Mouse (Mus musculus) hindbrain, embryonic 12.5 days (tissue): Measurements from ENCODE around the gene Nop14. TPM values are rescaled to one million over a fixed set of nuclear protein-coding genes. Genes with fewer than 3 reads are reported as not detected.
"Not testable (repeated sequence)": the region's sequence is repeated elsewhere in the genome, so short reads cannot be mapped to it uniquely, and the experiment has no call there.

Source experiments
- ATAC-seq: fragments of 200-750 bp; cut with Nextera tagmentation; 2 replicates; pipeline ENCODE4 v1.8.0; 2017; ENCODE audit warnings: moderate TSS enrichment; ENCODE audit not compliant: low FRiP score
- H3K27ac ChIP-seq: fragments of 300-500 bp; sonication (generic); 2 replicates; pipeline ENCODE4 v1.5.1; 2016; ENCODE audit warnings: mild to moderate bottlenecking
- H3K27me3 ChIP-seq: fragments of 300-500 bp; sonication (generic); 2 replicates; pipeline ENCODE4 v1.6.1; 2016; ENCODE audit warnings: mild to moderate bottlenecking
- H3K36me3 ChIP-seq: fragments of 300-500 bp; sonication (generic); 2 replicates; pipeline ENCODE4 v1.6.1; 2016; ENCODE audit warnings: mild to moderate bottlenecking
- H3K4me1 ChIP-seq: fragments of 300-500 bp; sonication (generic); 2 replicates; pipeline ENCODE4 v1.6.1; 2016
- H3K4me2 ChIP-seq: fragments of 300-500 bp; sonication (generic); replicated peaks from 2 replicates; pipeline ENCODE4 v1.6.1; 2016; ENCODE audit warnings: mild to moderate bottlenecking
- H3K4me3 ChIP-seq: fragments of 300-500 bp; sonication (generic); 2 replicates; pipeline ENCODE4 v1.5.1; 2016; ENCODE audit warnings: mild to moderate bottlenecking
- H3K9ac ChIP-seq: fragments of 300-500 bp; sonication (generic); 2 replicates; pipeline ENCODE4 v1.6.1; 2016; ENCODE audit warnings: mild to moderate bottlenecking, moderate library complexity
- H3K9me3 ChIP-seq: fragments of 300-500 bp; sonication (generic); replicated peaks from 2 replicates; pipeline ENCODE4 v1.6.1; 2016; ENCODE audit warnings: mild to moderate bottlenecking
- WGBS: fragments of 180-500 bp; shearing (Covaris S2); methylation state at CpG from one replicate; pipeline ENCODE4 v1.1.7; 2016; 5-methylcytosine and 5-hydroxymethylcytosine counted together
- polyA plus RNA-seq: library from polyadenylated mRNA; unstranded; fragments of >200 nt; fragmentation: Nextera tagmentation; extraction: Ambion mirVana; gene quantifications from 2 replicates; pipeline ENCODE4 v1.2.1, GENCODE M21; 2016

Gene Nop14
- polyA plus RNA-seq, 1 experiment from 2014 or later, result 25.1 TPM

GRCm38 (mm10) chr5:34607100-34607880, 52.7 kb downstream of the Nop14 start:
- Histone ChIP-seq H3K36me3 (peaks cover 58% of the 10 kb centered on the region), H3K9me3 (no peaks in the 10 kb centered on the region)

GRCm38 (mm10) chr5:34604576-34604975, 55.4 kb downstream of the Nop14 start:
- Histone ChIP-seq H3K9me3 (no peaks in the 10 kb centered on the region), H3K4me2 (no peak overlapping the region), H3K27ac (no peak overlapping the region), H3K4me1 (no peaks in the 10 kb centered on the region), H3K27me3 (no peaks in the 10 kb centered on the region), H3K4me3 (no peak overlapping the region), H3K9ac (no peak overlapping the region), H3K36me3 (peaks cover 54% of the 10 kb centered on the region)
- WGBS, result 96% methylated on average over 5 of the region's 5 CpGs
- no peak for ATAC-seq

More at GRCm38 (mm10) chr5:34607100-34607880, 52.7 kb downstream of the Nop14 start:
- Histone ChIP-seq H3K27ac (no peak overlapping the region), H3K4me3 (no peak overlapping the region), H3K27me3 (no peaks in the 10 kb centered on the region), H3K4me2 (no peak overlapping the region), H3K4me1 (no peaks in the 10 kb centered on the region), H3K9ac (no peak overlapping the region)
- WGBS, result 92% methylated on average over 8 of the region's 8 CpGs
- no peak for ATAC-seq

- Histone ChIP-seq H3K4me3 (no peak overlapping the region), H3K4me2 (no peak overlapping the region), H3K27ac (no peak overlapping the region), H3K4me1 (peaks cover 15% of the 10 kb centered on the region), H3K9ac (no peak overlapping the region), H3K27me3 (no peaks in the 10 kb centered on the region), H3K9me3 (no peaks in the 10 kb centered on the region), H3K36me3 (peaks cover 13% of the 10 kb centered on the region; the same call in 1 of the 2 replicates)
- ATAC-seq, result no peak
- WGBS, result 95% methylated on average over 9 of the region's 9 CpGs
Measured at GRCm38 (mm10) chr5:34593202-34593727, 66.7 kb downstream of the Nop14 start.

GRCm38 (mm10) chr5:34592666-34593065, 67.3 kb downstream of the Nop14 start:
- Histone ChIP-seq H3K9ac (no peak overlapping the region), H3K27me3 (no peaks in the 10 kb centered on the region), H3K4me3 (no peak overlapping the region), H3K27ac (no peak overlapping the region), H3K4me2 (no peak overlapping the region), H3K36me3 (peaks cover 11% of the 10 kb centered on the region; the same call in 1 of the 2 replicates), H3K4me1 (peaks cover 15% of the 10 kb centered on the region), H3K9me3 (no peaks in the 10 kb centered on the region)
- WGBS, result 94% methylated on average over 6 of the region's 6 CpGs
- ATAC-seq, result no peak

GRCm38 (mm10) chr5:34592224-34592623, 67.7 kb downstream of the Nop14 start:
- H3K27ac ChIP-seq, H3K27me3 ChIP-seq, H3K9ac ChIP-seq, H3K9me3 ChIP-seq, ATAC-seq, H3K4me2 ChIP-seq, H3K36me3 ChIP-seq, H3K4me3 ChIP-seq: not testable (repeated sequence)
- H3K4me1 ChIP-seq, result peaks cover 15% of the 10 kb centered on the region
- 84% methylated on average over 5 of the region's 5 CpGs for WGBS

GRCm38 (mm10) chr5:34591388-34592004, 68.5 kb downstream of the Nop14 start:
- H3K27me3 ChIP-seq, result no peaks in the 10 kb centered on the region
- no peaks in the 10 kb centered on the region for H3K9me3 ChIP-seq
- H3K36me3 ChIP-seq, result peaks cover 9% of the 10 kb centered on the region; the same call in 1 of the 2 replicates
- peaks cover 18% of the 10 kb centered on the region for H3K4me1 ChIP-seq
- ATAC-seq, result no peak
- H3K27ac ChIP-seq, result no peak overlapping the region
- WGBS, result 30% methylated on average over 5 of the region's 5 CpGs
- no peak overlapping the region for H3K4me3 ChIP-seq
- H3K4me2 ChIP-seq, result no peak overlapping the region
- no peak overlapping the region for H3K9ac ChIP-seq

GRCm38 (mm10) chr5:34590702-34591101, 69.2 kb downstream of the Nop14 start:
- Histone ChIP-seq H3K36me3 (peaks cover 9% of the 10 kb centered on the region; the same call in 1 of the 2 replicates), H3K4me1 (peaks cover 18% of the 10 kb centered on the region), H3K9me3 (no peaks in the 10 kb centered on the region), H3K27ac (no peak overlapping the region), H3K4me2 (no peak overlapping the region), H3K9ac (no peak overlapping the region), H3K4me3 (no peak overlapping the region), H3K27me3 (no peaks in the 10 kb centered on the region)
- no peak for ATAC-seq
- 47% methylated on average over 4 of the region's 4 CpGs for WGBS

- no peak overlapping the region for H3K4me3 ChIP-seq
- H3K27me3 ChIP-seq, result no peaks in the 10 kb centered on the region
- H3K4me2 ChIP-seq, result no peak overlapping the region
- H3K27ac ChIP-seq, result no peak overlapping the region
- H3K9me3 ChIP-seq, result no peaks in the 10 kb centered on the region
- no peak overlapping the region for H3K9ac ChIP-seq
- H3K36me3 ChIP-seq, result peaks cover 9% of the 10 kb centered on the region; the same call in 1 of the 2 replicates
- peaks cover 18% of the 10 kb centered on the region for H3K4me1 ChIP-seq
- no peak for ATAC-seq
- 13% methylated on average over 5 of the region's 5 CpGs for WGBS
Measured at GRCm38 (mm10) chr5:34590059-34590458, 69.9 kb downstream of the Nop14 start.

Other genes with a start within 250 kb of the Nop14 start
- gene Tnip2, start 146.2 kb downstream of the Nop14 start, polyA plus RNA-seq, result 7.1 and 8.6 TPM in 2 replicates
- gene Sh3bp2, start 134.3 kb downstream of the Nop14 start, polyA plus RNA-seq, result 17.5 and 17.8 TPM in 2 replicates
- 223 and 226 TPM in 2 replicates for gene Add1, start 86.5 kb downstream of the Nop14 start, polyA plus RNA-seq
- 89.3 and 90.5 TPM in 2 replicates for gene Mfsd10, start 22.9 kb downstream of the Nop14 start, polyA plus RNA-seq
- 2.8 TPM in 2 replicates for gene Grk4, start 231 bp upstream of the Nop14 start, polyA plus RNA-seq
- gene Htt, start 101.6 kb upstream of the Nop14 start, polyA plus RNA-seq, result 19.0 and 20.3 TPM in 2 replicates
- 1.6 TPM in 2 replicates for gene Msantd1, start 247.9 kb upstream of the Nop14 start, polyA plus RNA-seq